Mouse (Mus musculus) heart, embryonic 11.5 days (tissue): ENCODE data around the gene Fbxo48. TPM values are rescaled to one million over a fixed set of nuclear protein-coding genes. Genes with fewer than 3 reads are reported as not detected.

Experiments used
- ATAC-seq: fragments of 200-750 bp; cut with Nextera tagmentation; replicated peaks from 2 replicates; pipeline ENCODE4 v1.8.0; 2017; ENCODE audit warnings: moderate library complexity; ENCODE audit not compliant: insufficient number of reproducible peaks, low FRiP score, low TSS enrichment
- H3K27ac ChIP-seq: fragments of 300-500 bp; sonication (generic); 2 replicates; pipeline ENCODE4 v1.5.1; 2014; ENCODE audit warnings: mild to moderate bottlenecking, low read depth, low read length
- H3K27me3 ChIP-seq: fragments of 300-500 bp; sonication (generic); 2 replicates; pipeline ENCODE4 v1.6.1; 2014; ENCODE audit warnings: mild to moderate bottlenecking, low read length, mixed read lengths; ENCODE audit not compliant: control insufficient read depth, insufficient read depth
- H3K36me3 ChIP-seq: fragments of 300-500 bp; sonication (generic); 2 replicates; pipeline ENCODE4 v1.6.1; 2014; ENCODE audit warnings: mild to moderate bottlenecking, low read length, moderate library complexity, mixed read lengths; ENCODE audit not compliant: control insufficient read depth, insufficient read depth
- H3K4me1 ChIP-seq: fragments of 300-500 bp; sonication (generic); 2 replicates; pipeline ENCODE4 v1.6.1; 2014; ENCODE audit warnings: low read length; ENCODE audit not compliant: control insufficient read depth, insufficient read depth
- H3K4me2 ChIP-seq: fragments of 300-500 bp; sonication (generic); 2 replicates; pipeline ENCODE4 v1.6.1; 2014; ENCODE audit warnings: mild to moderate bottlenecking, moderate library complexity
- H3K4me3 ChIP-seq: fragments of 300-500 bp; sonication (generic); 2 replicates; pipeline ENCODE4 v1.5.1; 2014; ENCODE audit warnings: low read depth, low read length
- H3K9ac ChIP-seq: fragments of 300-500 bp; sonication (generic); 2 replicates; pipeline ENCODE4 v1.6.1; 2014; ENCODE audit warnings: mild to moderate bottlenecking, low read depth, low read length, moderate library complexity
- H3K9me3 ChIP-seq: fragments of 300-500 bp; sonication (generic); replicated peaks from 2 replicates; pipeline ENCODE4 v1.6.1; 2016; ENCODE audit warnings: low read length; ENCODE audit not compliant: control insufficient read depth
- WGBS: fragments of 180-500 bp; shearing (Covaris S2); extraction: QIAGEN DNeasy Blood & Tissue Kit; methylation state at CpG from one replicate; pipeline ENCODE4 v1.1.7; 2014; ENCODE audit not compliant: insufficient replicate concordance; 5-methylcytosine and 5-hydroxymethylcytosine counted together
- polyA plus RNA-seq: library from polyadenylated mRNA; unstranded; fragments of >200 nt; fragmentation: Nextera tagmentation; extraction: Ambion mirVana; gene quantifications from 2 replicates; pipeline ENCODE4 v1.2.1, GENCODE M21; 2014

The Fbxo48 gene
- polyA plus RNA-seq, 1 experiment from 2014 or later: 1.7 TPM

DNA sequence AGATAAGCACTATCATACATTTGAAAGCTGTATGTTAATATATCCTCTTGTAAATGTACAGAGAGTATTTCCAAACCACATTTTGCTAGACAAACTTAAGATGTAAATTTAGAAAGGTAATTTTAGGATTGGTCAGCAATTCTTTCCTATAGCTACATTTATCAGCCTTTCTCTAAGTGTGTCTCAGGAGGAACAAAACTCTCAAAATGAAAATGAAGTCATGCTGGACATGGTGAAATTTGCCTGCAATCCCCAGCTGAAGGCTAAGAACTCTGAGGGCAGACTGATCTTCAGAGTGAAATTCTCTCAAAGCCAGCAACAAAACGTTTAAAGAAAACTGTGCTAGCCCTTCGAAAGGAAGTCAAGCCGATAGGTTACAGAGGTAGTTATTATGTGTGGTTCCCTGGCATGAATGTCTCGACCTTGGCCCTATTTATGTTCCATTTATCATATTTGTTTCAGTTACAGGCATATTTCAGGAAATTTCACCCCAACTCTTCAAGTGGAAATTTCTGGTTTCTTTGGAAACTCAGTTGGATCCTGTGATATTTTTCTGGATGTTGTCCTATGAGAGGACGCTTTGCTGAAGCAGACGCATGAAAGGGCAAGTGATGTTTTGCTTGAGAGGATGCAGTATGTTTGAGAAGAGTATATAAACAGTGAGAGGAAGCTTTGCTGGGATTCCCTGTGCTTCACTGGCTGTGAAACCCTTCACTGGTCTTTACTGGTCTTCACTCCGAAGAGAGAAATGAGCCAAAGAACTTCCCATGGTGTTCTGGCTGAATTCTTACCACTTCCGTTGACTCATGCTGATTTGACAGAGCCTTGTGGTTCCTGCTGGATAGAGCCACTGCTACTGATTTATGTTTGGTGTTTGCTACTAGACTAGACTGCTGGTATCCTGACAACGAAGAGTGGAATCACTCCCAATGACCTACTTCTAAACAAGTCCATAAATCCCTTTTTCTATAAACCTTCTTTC, 49.5 kb downstream of the Fbxo48 start:
- no peak for ATAC-seq
- no peaks in the 10 kb centered on the region for H3K36me3 ChIP-seq
- no peak overlapping the region for H3K9ac ChIP-seq
- 73% methylated on average over 9 of the region's 9 CpGs for WGBS
- H3K4me3 ChIP-seq: no peak overlapping the region
- no peaks in the 10 kb centered on the region for H3K4me1 ChIP-seq
- no peaks in the 10 kb centered on the region for H3K27me3 ChIP-seq
- H3K27ac ChIP-seq: no peak overlapping the region
- no peak overlapping the region for H3K4me2 ChIP-seq
- no peaks in the 10 kb centered on the region for H3K9me3 ChIP-seq

DNA sequence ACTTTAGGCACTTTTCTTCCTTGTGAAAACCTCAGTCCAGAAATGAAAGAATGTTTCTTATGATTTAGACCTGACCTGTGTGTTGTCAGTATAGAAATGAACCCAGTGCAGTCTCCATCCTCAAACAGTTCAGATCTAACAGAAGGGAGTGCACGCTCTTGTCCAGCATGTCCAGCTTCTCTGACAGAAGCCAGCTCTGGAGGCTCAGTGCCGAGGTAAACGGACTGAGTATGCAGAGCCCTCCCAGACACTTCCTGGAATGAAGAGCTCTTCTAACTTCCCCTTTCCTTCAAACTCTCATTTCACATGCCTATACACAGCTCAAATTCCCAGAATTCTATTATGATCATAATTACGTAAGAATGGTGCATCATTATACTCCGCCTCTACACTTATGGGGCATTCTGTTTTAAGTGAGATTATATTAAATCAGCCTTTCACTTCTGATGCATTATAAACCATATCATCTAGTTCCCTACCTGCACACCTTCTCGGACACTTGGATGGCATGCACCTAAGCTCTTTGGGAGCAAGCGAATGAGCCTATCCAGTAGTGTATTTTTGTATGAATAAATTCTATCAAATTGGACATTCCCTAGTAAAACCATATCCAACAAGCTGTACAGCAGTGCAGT, 51.7 kb downstream of the Fbxo48 start:
- no peak overlapping the region for H3K4me3 ChIP-seq
- no peaks in the 10 kb centered on the region for H3K36me3 ChIP-seq
- no peaks in the 10 kb centered on the region for H3K4me1 ChIP-seq
- H3K9me3 ChIP-seq: no peaks in the 10 kb centered on the region
- no peaks in the 10 kb centered on the region for H3K27me3 ChIP-seq
- H3K27ac ChIP-seq: no peak overlapping the region
- no peak for ATAC-seq
- no peak overlapping the region for H3K9ac ChIP-seq
- no peak overlapping the region for H3K4me2 ChIP-seq
- WGBS: 71% methylated on average over 7 of the region's 7 CpGs

DNA sequence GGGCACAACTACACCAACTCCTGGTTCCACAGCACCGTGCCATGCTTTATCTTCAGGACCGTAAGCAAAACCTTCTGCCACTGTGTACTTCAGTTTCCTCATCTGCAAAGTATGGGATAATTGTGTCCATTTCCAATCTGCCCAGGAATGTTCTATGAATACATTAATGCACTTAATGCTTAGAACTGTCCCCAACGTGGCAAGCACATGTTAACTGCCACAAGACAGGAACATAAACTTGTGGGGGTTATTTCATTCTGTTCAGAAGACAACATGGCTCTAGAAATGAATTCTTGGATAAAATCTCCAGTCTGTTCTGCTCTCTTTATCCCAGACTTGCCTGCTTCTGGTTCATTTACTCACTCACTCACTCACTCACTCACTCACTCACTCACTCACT, 52.6 kb downstream of the Fbxo48 start:
- Histone ChIP-seq H3K27me3 (no peaks in the 10 kb centered on the region), H3K9ac (no peak overlapping the region), H3K9me3 (no peaks in the 10 kb centered on the region), H3K27ac (no peak overlapping the region), H3K4me3 (no peak overlapping the region), H3K4me1 (no peaks in the 10 kb centered on the region), H3K4me2 (no peak overlapping the region), H3K36me3 (no peaks in the 10 kb centered on the region)
- WGBS: 65% methylated on average over 3 of the region's 3 CpGs
- ATAC-seq: no peak

Other genes starting within 250 kb of the Fbxo48 start
- 2.8 and 3.7 TPM in 2 replicates for gene Egfr, start 199.2 kb upstream of the Fbxo48 start, polyA plus RNA-seq
- 10.7 and 11.2 TPM in 2 replicates for gene Cnrip1, start 100.2 kb downstream of the Fbxo48 start, polyA plus RNA-seq
- gene Plek, start 101.0 kb downstream of the Fbxo48 start, polyA plus RNA-seq: 8.3 and 10.5 TPM in 2 replicates
- 75.5 and 83.9 TPM in 2 replicates for gene Ppp3r1, start 207.9 kb downstream of the Fbxo48 start, polyA plus RNA-seq
- gene Wdr92, start 230.7 kb downstream of the Fbxo48 start, polyA plus RNA-seq: 21.9 and 24.2 TPM in 2 replicates